Comparison of ENCODE assay signal across 26 mouse cellular contexts in the genomic region with DNA sequence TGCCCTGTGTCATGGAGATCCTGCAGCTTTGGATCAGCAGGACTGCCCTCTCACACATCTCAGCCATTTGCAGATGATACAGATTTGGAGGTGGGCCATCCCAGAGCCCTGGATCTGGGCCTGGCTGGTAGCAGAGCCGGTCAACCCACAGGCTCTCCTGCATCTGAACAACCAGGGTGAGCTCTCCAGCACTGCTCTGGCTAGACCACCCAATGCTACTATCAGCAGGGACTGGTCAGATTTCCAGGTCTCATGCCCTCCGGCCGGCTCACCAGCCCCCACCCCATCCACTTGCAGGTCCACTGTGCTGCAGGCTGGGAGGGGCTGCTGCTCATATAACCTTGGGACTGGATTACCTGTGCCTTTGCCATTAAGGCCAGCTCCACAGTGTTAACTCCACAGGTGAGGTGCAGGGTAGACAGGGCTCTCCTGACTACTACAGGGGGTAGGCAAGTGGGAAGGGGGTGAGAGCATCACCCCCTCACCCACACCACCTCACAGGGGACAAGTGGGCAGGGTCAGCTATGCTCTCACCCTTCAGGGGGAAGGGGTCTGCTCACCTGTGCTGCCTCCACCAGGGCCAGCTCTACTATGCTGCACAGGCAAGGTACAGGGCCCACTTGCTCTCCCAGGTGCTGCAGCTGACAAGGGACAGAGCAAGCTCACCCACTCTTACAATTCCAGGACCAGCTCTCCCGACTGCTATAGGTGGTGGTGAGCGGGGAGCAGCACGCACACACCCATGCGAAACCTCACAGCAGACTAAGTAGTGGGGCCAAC.
A peak's percentile ranks its signal among the peaks of the same experiment; 100 is the strongest.
DNase-seq lines count a peak whose midpoint lies in the region; ATAC-seq and TF ChIP-seq lines count a peak whose summit lies in the region.
"Had no signal": no experiment of that assay in that cellular context is flagged by ENCODE, and none has a peak within 500 bp of the region (broad histone marks: within the 10 kb centered on the region; RNA-seq: fewer than 3 reads in every experiment).

No protein-coding gene starts in this region.

- no peak overlapping the region for H3K4me3 ChIP-seq in heart, embryonic 16.5 days (ENCODE audit: low read length)
- H3K4me3 ChIP-seq in kidney, postnatal 0 days (replicated peaks; ENCODE audit: low read depth, low read length) = no peak overlapping the region
- H3K4me3 ChIP-seq in embryonic facial prominence, embryonic 13.5 days = no peak overlapping the region
- H3K4me3 ChIP-seq in limb, embryonic 13.5 days = no peak overlapping the region
- H3K4me3 ChIP-seq: erythroblast, embryonic 14.5 days; limb, embryonic 15.5 days; liver, embryonic 13.5 days; megakaryocyte, embryonic 14.5 days; midbrain, embryonic 13.5 days had no signal

- no peak for DNase-seq in heart, postnatal 10 days
- DNase-seq in kidney, postnatal 0 days (ENCODE audit: low spot score) = no peak
- DNase-seq in kidney, postnatal 25 days = no peak
- no peak for DNase-seq in adrenal gland, postnatal 10 days
- DNase-seq: adrenal gland, postnatal 36 days; B cell, adult 2 months; cerebellum, adult 18-20 months; cerebellum, postnatal 14 days; forebrain, postnatal 0 days; heart, postnatal 14 days; kidney, adult 11 months; kidney, postnatal 10 days; liver, embryonic 13.5 days; lung, adult 18-20 months; lung, postnatal 4 days; thymus, postnatal 14 days had no signal

- H3K9me3 ChIP-seq in heart, embryonic 16.5 days (replicated peaks; ENCODE audit: control insufficient read depth, low read length) = no peaks in the 10 kb centered on the region
- H3K9me3 ChIP-seq in kidney, postnatal 0 days (replicated peaks; ENCODE audit: low read length) = no peaks in the 10 kb centered on the region
- H3K9me3 ChIP-seq in embryonic facial prominence, embryonic 13.5 days = no peaks in the 10 kb centered on the region
- H3K9me3 ChIP-seq in limb, embryonic 13.5 days = no peaks in the 10 kb centered on the region
- H3K9me3 ChIP-seq: limb, embryonic 15.5 days; megakaryocyte, embryonic 14.5 days had no signal

- no peak overlapping the region for H3K27ac ChIP-seq in heart, embryonic 16.5 days (ENCODE audit: low read length)
- no peak overlapping the region for H3K27ac ChIP-seq in kidney, postnatal 0 days
- no peak overlapping the region for H3K27ac ChIP-seq in embryonic facial prominence, embryonic 13.5 days
- H3K27ac ChIP-seq in limb, embryonic 13.5 days = no peak overlapping the region
- H3K27ac ChIP-seq: limb, embryonic 15.5 days; liver, embryonic 13.5 days; midbrain, embryonic 13.5 days had no signal

- peak; percentile 37 for ATAC-seq in heart, embryonic 16.5 days (replicated peaks; ENCODE audit: extremely low read depth, insufficient read depth, low FRiP score)
- peak; percentile 21; the same call in 1 of the 2 replicates for ATAC-seq in kidney, postnatal 0 days (replicated peaks; ENCODE audit: low FRiP score, low read depth)
- ATAC-seq in embryonic facial prominence, embryonic 13.5 days (ENCODE audit: insufficient number of reproducible peaks, insufficient read depth, low FRiP score, low TSS enrichment, low read depth) = peak; percentile 20; the same call in 1 of the 2 replicates
- ATAC-seq in limb, embryonic 13.5 days (ENCODE audit: low FRiP score, low read depth) = peak; percentile 32; the same call in 1 of the 2 replicates
- ATAC-seq: forebrain, postnatal 0 days; inflammation-experienced regulatory T-cells, adult 6 months; lung, postnatal 0 days; midbrain, embryonic 13.5 days had no signal

- 82% methylated on average over 7 of the region's 7 CpGs for WGBS in heart, embryonic 16.5 days
- WGBS in kidney, postnatal 0 days = 91% methylated on average over 7 of the region's 7 CpGs
- WGBS in embryonic facial prominence, embryonic 13.5 days = 89% methylated on average over 7 of the region's 7 CpGs
- 89% methylated on average over 7 of the region's 7 CpGs for WGBS in limb, embryonic 13.5 days

- no peaks in the 10 kb centered on the region for H3K4me1 ChIP-seq in heart, embryonic 16.5 days (ENCODE audit: control insufficient read depth, insufficient read depth, low read length)
- no peaks in the 10 kb centered on the region for H3K4me1 ChIP-seq in kidney, postnatal 0 days (replicated peaks; ENCODE audit: insufficient read depth, low read length)
- no peaks in the 10 kb centered on the region for H3K4me1 ChIP-seq in embryonic facial prominence, embryonic 13.5 days
- no peaks in the 10 kb centered on the region for H3K4me1 ChIP-seq in limb, embryonic 13.5 days
- H3K4me1 ChIP-seq: limb, embryonic 15.5 days; liver, embryonic 13.5 days; megakaryocyte, embryonic 14.5 days; midbrain, embryonic 13.5 days had no signal

- no peaks in the 10 kb centered on the region for H3K36me3 ChIP-seq in heart, embryonic 16.5 days (ENCODE audit: control insufficient read depth, insufficient read depth)
- H3K36me3 ChIP-seq in kidney, postnatal 0 days (ENCODE audit: insufficient read depth, low read length) = no peaks in the 10 kb centered on the region
- no peaks in the 10 kb centered on the region for H3K36me3 ChIP-seq in embryonic facial prominence, embryonic 13.5 days
- no peaks in the 10 kb centered on the region for H3K36me3 ChIP-seq in limb, embryonic 13.5 days
- H3K36me3 ChIP-seq: limb, embryonic 15.5 days; liver, embryonic 13.5 days; midbrain, embryonic 13.5 days had no signal

- no peaks in the 10 kb centered on the region for H3K27me3 ChIP-seq in heart, embryonic 16.5 days (ENCODE audit: control insufficient read depth, insufficient read depth, low read length)
- H3K27me3 ChIP-seq in kidney, postnatal 0 days (ENCODE audit: insufficient read depth, low read length) = no peaks in the 10 kb centered on the region
- H3K27me3 ChIP-seq in embryonic facial prominence, embryonic 13.5 days = no peaks in the 10 kb centered on the region
- H3K27me3 ChIP-seq in limb, embryonic 13.5 days = no peaks in the 10 kb centered on the region
- H3K27me3 ChIP-seq: limb, embryonic 15.5 days; liver, embryonic 13.5 days; megakaryocyte, embryonic 14.5 days; midbrain, embryonic 13.5 days had no signal

- TF ChIP-seq CTCF in kidney, postnatal 0 days (IDR thresholded peaks at IDR 0.05; ENCODE audit: low read depth) = no peak

- intact Hi-C loops in heart, postnatal 10 days (cut with DNase I) = loop anchor here (5.0 kb wide), 1 partner anchor 138 kb away; no protein-coding TSS in a partner anchor

- H3K4me2 ChIP-seq in heart, embryonic 16.5 days (ENCODE audit: low read depth, low read length) = no peak overlapping the region
- H3K4me2 ChIP-seq in kidney, postnatal 0 days (ENCODE audit: low read length) = no peak overlapping the region
- H3K4me2 ChIP-seq in embryonic facial prominence, embryonic 13.5 days = no peak overlapping the region
- H3K4me2 ChIP-seq in limb, embryonic 13.5 days (replicated peaks) = no peak overlapping the region
- H3K4me2 ChIP-seq: heart, embryonic 11.5 days; limb, embryonic 15.5 days; liver, embryonic 13.5 days; midbrain, embryonic 13.5 days had no signal

- no peak overlapping the region for H3K9ac ChIP-seq in heart, embryonic 16.5 days (ENCODE audit: low read length)
- H3K9ac ChIP-seq in kidney, postnatal 0 days (ENCODE audit: low read depth, low read length) = no peak overlapping the region
- H3K9ac ChIP-seq in embryonic facial prominence, embryonic 13.5 days = no peak overlapping the region
- no peak overlapping the region for H3K9ac ChIP-seq in limb, embryonic 13.5 days
- H3K9ac ChIP-seq: forebrain, postnatal 0 days; limb, embryonic 15.5 days; liver, embryonic 13.5 days; midbrain, embryonic 13.5 days had no signal
